Mouse (Mus musculus) limb, embryonic 15.5 days (tissue): ENCODE results near the gene Orm3. TPM values are rescaled to one million over a fixed set of nuclear protein-coding genes. Genes with fewer than 3 reads are reported as not detected.

Source experiments
- ATAC-seq: fragments of 200-750 bp; cut with Nextera tagmentation; 2 replicates; pipeline ENCODE4 v1.8.0; 2017; ENCODE audit warnings: low read depth, moderate TSS enrichment; ENCODE audit not compliant: insufficient number of reproducible peaks, low FRiP score, low TSS enrichment
- H3K27ac ChIP-seq: fragments of 300-500 bp; sonication (generic); 2 replicates; pipeline ENCODE4 v1.5.1; 2015; ENCODE audit warnings: moderate library complexity, mild to moderate bottlenecking, inconsistent platforms
- H3K27me3 ChIP-seq: fragments of 300-500 bp; sonication (generic); 2 replicates; pipeline ENCODE4 v1.6.1; 2015; ENCODE audit warnings: inconsistent platforms
- H3K36me3 ChIP-seq: fragments of 300-500 bp; sonication (generic); 2 replicates; pipeline ENCODE4 v1.6.1; 2015; ENCODE audit warnings: inconsistent platforms
- H3K4me1 ChIP-seq: fragments of 300-500 bp; sonication (generic); 2 replicates; pipeline ENCODE4 v1.6.1; 2015; ENCODE audit warnings: inconsistent platforms
- H3K4me2 ChIP-seq: fragments of 300-500 bp; sonication (generic); 2 replicates; pipeline ENCODE4 v1.6.1; 2015; ENCODE audit warnings: mild to moderate bottlenecking, inconsistent platforms
- H3K4me3 ChIP-seq: fragments of 300-500 bp; sonication (generic); 2 replicates; pipeline ENCODE4 v1.5.1; 2015; ENCODE audit warnings: mild to moderate bottlenecking, inconsistent platforms
- H3K9ac ChIP-seq: fragments of 300-500 bp; sonication (generic); 2 replicates; pipeline ENCODE4 v1.6.1; 2015; ENCODE audit warnings: inconsistent platforms
- H3K9me3 ChIP-seq: fragments of 300-500 bp; sonication (generic); 2 replicates; pipeline ENCODE4 v1.6.1; 2016; ENCODE audit warnings: inconsistent platforms
- WGBS: fragments of 180-500 bp; shearing (Covaris S2); methylation state at CpG from one replicate; pipeline ENCODE4 v1.1.7; 2015; 5-methylcytosine and 5-hydroxymethylcytosine counted together
- polyA plus RNA-seq: library from polyadenylated mRNA; unstranded; fragments of >200 nt; fragmentation: Nextera tagmentation; extraction: Ambion mirVana; gene quantifications from 2 replicates; pipeline ENCODE4 v1.2.1, GENCODE M21; 2015

The Orm3 gene
- polyA plus RNA-seq, 1 experiment from 2014 or later = not detected

- 86% methylated on average over 10 of the region's 10 CpGs for WGBS
- peaks cover 29% of the 10 kb centered on the region for H3K36me3 ChIP-seq
- H3K4me3 ChIP-seq = no peak overlapping the region
- ATAC-seq = no peak
- peaks cover 46% of the 10 kb centered on the region for H3K4me1 ChIP-seq
- H3K9ac ChIP-seq = no peak overlapping the region
- no peaks in the 10 kb centered on the region for H3K9me3 ChIP-seq
- no peak overlapping the region for H3K4me2 ChIP-seq
- peak overlapping the region; percentile 63; the same call in 1 of the 2 replicates for H3K27ac ChIP-seq
- H3K27me3 ChIP-seq = no peaks in the 10 kb centered on the region
These were observed 42.1 kb downstream of the Orm3 start for GRCm38 (mm10) chr4:63397981-63398537.

DNA sequence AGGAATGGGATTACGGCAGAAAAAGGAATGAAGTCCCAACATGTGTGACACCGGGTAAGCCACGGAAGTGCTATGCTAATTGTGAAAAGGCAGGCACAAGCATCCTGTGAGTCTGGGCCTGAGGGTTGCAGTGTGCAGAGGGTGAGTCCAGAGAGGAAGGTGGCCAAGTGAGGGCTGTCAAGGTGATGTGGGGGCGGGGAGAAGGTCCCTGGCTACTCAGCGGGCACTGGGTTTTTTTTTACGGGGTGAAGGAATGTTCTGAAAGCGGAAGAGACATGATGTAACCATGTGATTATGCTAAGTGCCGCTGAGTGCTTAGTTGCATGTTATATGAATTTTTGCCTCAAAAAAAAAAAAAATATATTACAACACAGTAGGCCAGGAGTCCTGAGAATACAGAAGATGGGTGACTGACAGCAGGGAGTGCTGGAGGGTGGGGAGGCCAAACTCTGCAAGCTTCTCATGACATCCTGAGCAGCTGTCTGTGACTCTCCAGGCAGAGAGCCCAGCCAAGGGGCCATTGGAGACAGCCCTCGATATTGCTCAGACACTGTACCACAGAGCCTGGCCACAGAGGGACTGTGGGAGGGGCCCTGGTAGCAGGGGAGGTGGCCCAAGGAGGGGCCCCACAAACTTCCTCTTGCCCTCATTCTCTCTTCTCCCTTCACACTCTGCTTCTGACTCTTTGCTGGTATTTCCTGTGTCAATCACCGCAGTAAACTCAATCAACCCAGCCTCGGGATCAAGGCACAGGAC lies 43.1 kb downstream of the Orm3 start:
- peak overlapping the region; percentile 63 for H3K27ac ChIP-seq
- H3K36me3 ChIP-seq = peaks cover 23% of the 10 kb centered on the region
- ATAC-seq = no peak
- H3K27me3 ChIP-seq = no peaks in the 10 kb centered on the region
- 30% methylated on average over 11 of the region's 11 CpGs for WGBS
- peaks cover 56% of the 10 kb centered on the region for H3K4me1 ChIP-seq
- H3K9me3 ChIP-seq = no peaks in the 10 kb centered on the region
- peak overlapping the region; percentile 12; the same call in 1 of the 2 replicates for H3K4me2 ChIP-seq
- H3K9ac ChIP-seq = no peak overlapping the region
- H3K4me3 ChIP-seq = no peak overlapping the region

DNA sequence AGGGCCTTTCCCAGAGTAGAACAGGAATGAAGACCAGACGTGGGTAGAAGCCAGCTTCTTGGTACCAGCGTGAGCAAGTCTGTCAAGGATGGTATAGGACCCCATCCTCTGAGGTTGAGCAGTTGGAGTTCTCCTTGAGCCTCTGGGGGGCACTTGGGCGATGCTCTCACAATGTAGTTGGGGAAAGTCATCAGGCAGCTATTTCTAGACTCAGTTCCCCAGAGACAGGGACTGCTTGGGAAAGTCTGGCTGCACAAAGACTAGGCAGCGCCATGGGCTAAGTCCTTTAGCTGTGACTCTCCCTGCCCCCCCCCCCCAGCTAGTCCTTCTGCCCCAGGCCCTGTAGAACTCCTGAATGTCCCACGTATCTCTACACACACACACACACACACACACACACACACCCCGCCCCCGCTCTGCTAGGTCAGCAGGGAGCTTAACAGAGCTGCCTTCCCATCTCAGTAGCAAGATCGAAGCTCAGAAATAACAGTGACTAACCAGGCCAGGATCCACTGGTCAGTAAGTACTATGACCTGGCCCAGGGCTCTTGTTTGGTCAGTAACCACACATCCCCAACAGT lies 43.8 kb downstream of the Orm3 start:
- Histone ChIP-seq H3K9ac (no peak overlapping the region), H3K4me2 (no peak overlapping the region), H3K4me3 (no peak overlapping the region), H3K36me3 (peaks cover 16% of the 10 kb centered on the region), H3K9me3 (no peaks in the 10 kb centered on the region), H3K27me3 (no peaks in the 10 kb centered on the region), H3K27ac (peak overlapping the region; percentile 63), H3K4me1 (peaks cover 63% of the 10 kb centered on the region)
- WGBS = 53% methylated on average over 8 of the region's 8 CpGs
- no peak for ATAC-seq

GRCm38 (mm10) chr4:63400541-63401306 lies 44.8 kb downstream of the Orm3 start:
- peaks cover 70% of the 10 kb centered on the region for H3K4me1 ChIP-seq
- H3K9me3 ChIP-seq = no peaks in the 10 kb centered on the region
- WGBS = 85% methylated on average over 18 of the region's 18 CpGs
- H3K4me2 ChIP-seq = no peak overlapping the region
- no peak overlapping the region for H3K9ac ChIP-seq
- no peak overlapping the region for H3K4me3 ChIP-seq
- no peaks in the 10 kb centered on the region for H3K27me3 ChIP-seq
- ATAC-seq = no peak
- 0 out of 2 replicates have a peak, but pooled peaks cover 8% of the 10 kb centered on the region for H3K36me3 ChIP-seq
- H3K27ac ChIP-seq = peak overlapping the region; percentile 63; the same call in 1 of the 2 replicates

GRCm38 (mm10) chr4:63401620-63402019 lies 45.7 kb downstream of the Orm3 start:
- no peak overlapping the region for H3K9ac ChIP-seq
- H3K4me3 ChIP-seq = no peak overlapping the region
- peaks cover 73% of the 10 kb centered on the region for H3K4me1 ChIP-seq
- 65% methylated on average over 6 of the region's 6 CpGs for WGBS
- H3K27me3 ChIP-seq = no peaks in the 10 kb centered on the region
- H3K36me3 ChIP-seq = 0 out of 2 replicates have a peak, but pooled peaks cover under 1% of the 10 kb centered on the region
- no peak for ATAC-seq
- H3K4me2 ChIP-seq = no peak overlapping the region
- H3K27ac ChIP-seq = peak overlapping the region; percentile 88; the same call in 1 of the 2 replicates
- H3K9me3 ChIP-seq = no peaks in the 10 kb centered on the region

- H3K9me3 ChIP-seq = no peaks in the 10 kb centered on the region
- H3K4me2 ChIP-seq = peak overlapping the region; percentile 48
- H3K9ac ChIP-seq = no peak overlapping the region
- WGBS = 83% methylated on average over 10 of the region's 10 CpGs
- no peaks in the 10 kb centered on the region for H3K36me3 ChIP-seq
- H3K4me3 ChIP-seq = no peak overlapping the region
- no peak for ATAC-seq
- peak overlapping the region; percentile 88 for H3K27ac ChIP-seq
- H3K27me3 ChIP-seq = no peaks in the 10 kb centered on the region
- peaks cover 73% of the 10 kb centered on the region for H3K4me1 ChIP-seq
These were observed 46.1 kb downstream of the Orm3 start for GRCm38 (mm10) chr4:63402056-63402455.

GRCm38 (mm10) chr4:63402558-63402957 lies 46.6 kb downstream of the Orm3 start:
- Histone ChIP-seq H3K27ac (peak overlapping the region; percentile 88), H3K36me3 (no peaks in the 10 kb centered on the region), H3K4me1 (peaks cover 73% of the 10 kb centered on the region), H3K4me2 (peak overlapping the region; percentile 48), H3K4me3 (peak overlapping the region; percentile 31), H3K9me3 (no peaks in the 10 kb centered on the region), H3K27me3 (no peaks in the 10 kb centered on the region), H3K9ac (peak overlapping the region; percentile 39; the same call in 1 of the 2 replicates)
- 43% methylated on average over 6 of the region's 6 CpGs for WGBS
- ATAC-seq = no peak

- Histone ChIP-seq H3K4me2 (peak within 1 kb of the TSS; percentile 48), H3K4me1 (peaks cover 77% of the 10 kb centered on the region), H3K4me3 (peak within 1 kb of the TSS; percentile 31), H3K9me3 (no peaks in the 10 kb centered on the region), H3K9ac (peak within 1 kb of the TSS; percentile 39; the same call in 1 of the 2 replicates), H3K27ac (peak within 1 kb of the TSS; percentile 88), H3K36me3 (no peaks in the 10 kb centered on the region), H3K27me3 (no peaks in the 10 kb centered on the region)
- ATAC-seq = peak; percentile 84
- WGBS = 7% methylated on average over 17 of the region's 17 CpGs
These were observed 47.3 kb downstream of the Orm3 start, which contains the start of gene Akna for GRCm38 (mm10) chr4:63403040-63403959. Akna (minus strand) TSS chr4:63403354.

- WGBS = 63% methylated on average over 7 of the region's 7 CpGs
- Histone ChIP-seq H3K9me3 (no peaks in the 10 kb centered on the region), H3K27ac (peak overlapping the region; percentile 88), H3K36me3 (no peaks in the 10 kb centered on the region), H3K4me1 (peaks cover 77% of the 10 kb centered on the region), H3K9ac (no peak overlapping the region), H3K4me2 (no peak overlapping the region), H3K27me3 (no peaks in the 10 kb centered on the region), H3K4me3 (no peak overlapping the region)
- no peak for ATAC-seq
These were observed 48.2 kb downstream of the Orm3 start for GRCm38 (mm10) chr4:63404205-63404604.

GRCm38 (mm10) chr4:63405051-63405450 lies 49.1 kb downstream of the Orm3 start:
- peaks cover 76% of the 10 kb centered on the region for H3K4me1 ChIP-seq
- no peak overlapping the region for H3K4me2 ChIP-seq
- H3K9me3 ChIP-seq = no peaks in the 10 kb centered on the region
- ATAC-seq = no peak
- 23% methylated on average over 7 of the region's 7 CpGs for WGBS
- no peak overlapping the region for H3K9ac ChIP-seq
- no peak overlapping the region for H3K4me3 ChIP-seq
- H3K27ac ChIP-seq = 0 out of 2 replicates have a peak overlapping the region, but pooled peaks have one; percentile 88
- no peaks in the 10 kb centered on the region for H3K27me3 ChIP-seq
- H3K36me3 ChIP-seq = no peaks in the 10 kb centered on the region

DNA sequence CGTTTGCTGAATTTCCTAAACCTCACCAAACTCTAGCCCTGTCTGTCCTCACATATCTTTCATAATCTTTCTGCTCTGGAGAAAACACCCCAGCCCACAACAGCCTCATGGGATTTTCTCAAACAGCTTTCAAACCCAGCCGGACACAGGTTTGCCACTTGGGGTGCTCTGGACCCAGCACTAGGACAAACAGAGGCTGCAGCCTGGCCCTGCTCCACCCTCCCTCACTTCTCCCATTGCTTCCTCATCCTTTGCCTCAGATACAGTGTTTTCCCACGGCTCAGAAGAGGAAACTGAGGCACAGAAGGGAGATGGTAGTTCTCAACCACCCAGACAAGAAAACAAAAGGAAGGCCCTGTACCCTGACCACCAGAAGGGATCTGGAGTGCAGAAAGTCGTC lies 49.7 kb downstream of the Orm3 start:
- Histone ChIP-seq H3K4me1 (peaks cover 77% of the 10 kb centered on the region), H3K9ac (0 out of 2 replicates have a peak overlapping the region, but pooled peaks have one; percentile 1), H3K27me3 (no peaks in the 10 kb centered on the region), H3K4me3 (no peak overlapping the region), H3K27ac (no peak overlapping the region), H3K4me2 (no peak overlapping the region), H3K9me3 (no peaks in the 10 kb centered on the region), H3K36me3 (no peaks in the 10 kb centered on the region)
- WGBS = 53% methylated on average over 4 of the region's 4 CpGs
- no peak for ATAC-seq
